Mouse (Mus musculus): ENCODE data around the gene Stim2.

The Stim2 gene

DNA sequence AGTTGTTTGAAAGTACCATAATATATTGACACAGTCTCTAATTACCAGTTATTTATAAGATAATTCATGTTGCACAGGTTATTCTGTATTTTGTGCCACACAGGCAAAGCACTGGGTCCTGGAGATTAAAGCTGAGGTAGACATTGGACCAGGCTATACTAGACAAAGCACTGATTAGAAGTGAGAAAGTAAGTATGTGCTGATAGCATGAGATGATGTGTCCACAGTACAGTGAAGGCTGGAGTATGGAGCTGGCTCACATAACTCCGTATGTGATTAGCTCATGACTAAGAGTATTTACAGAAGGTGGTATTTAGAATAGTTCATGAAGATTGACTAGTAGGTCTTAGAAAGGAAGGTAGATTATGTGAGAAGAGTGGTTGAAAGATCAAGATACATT is 81.7 kb downstream of the Stim2 start:
- H3K27me3 ChIP-seq (ENCODE audit: control insufficient read depth, insufficient read depth, low read length, poor library complexity, severe bottlenecking): no peaks in the 10 kb centered on the region
- H3K36me3 ChIP-seq (ENCODE audit: control insufficient read depth, insufficient read depth, low read length, poor library complexity, severe bottlenecking): no peaks in the 10 kb centered on the region; the same call in 1 of the 2 replicates
- DNase-seq (ENCODE audit: low read depth, low spot score): no peak

DNA sequence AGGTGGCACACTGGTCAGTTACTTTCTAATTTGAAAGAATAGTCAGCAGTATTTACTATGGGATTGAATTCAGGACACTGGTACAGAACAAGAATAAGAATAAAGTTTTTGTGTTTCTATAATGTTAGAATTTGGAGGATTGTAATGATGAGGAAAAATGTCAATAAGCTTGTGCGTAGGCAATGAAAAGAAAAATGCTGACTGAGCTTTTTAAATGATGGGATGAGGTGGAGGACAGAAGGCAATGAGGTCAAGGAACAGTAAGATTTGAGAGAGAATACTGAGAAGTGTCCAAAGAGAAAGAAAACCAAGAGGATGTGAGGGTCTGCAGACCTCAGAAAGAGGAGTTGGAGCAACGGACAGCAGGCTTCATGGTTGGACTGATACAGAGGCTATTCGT is 89.6 kb downstream of the Stim2 start:
- no peak for DNase-seq (ENCODE audit: low read depth, low spot score)
- Histone ChIP-seq H3K36me3 (ENCODE audit: control insufficient read depth, insufficient read depth, low read length, poor library complexity, severe bottlenecking) (no peaks in the 10 kb centered on the region), H3K27me3 (ENCODE audit: control insufficient read depth, insufficient read depth, low read length, poor library complexity, severe bottlenecking) (no peaks in the 10 kb centered on the region)

DNA sequence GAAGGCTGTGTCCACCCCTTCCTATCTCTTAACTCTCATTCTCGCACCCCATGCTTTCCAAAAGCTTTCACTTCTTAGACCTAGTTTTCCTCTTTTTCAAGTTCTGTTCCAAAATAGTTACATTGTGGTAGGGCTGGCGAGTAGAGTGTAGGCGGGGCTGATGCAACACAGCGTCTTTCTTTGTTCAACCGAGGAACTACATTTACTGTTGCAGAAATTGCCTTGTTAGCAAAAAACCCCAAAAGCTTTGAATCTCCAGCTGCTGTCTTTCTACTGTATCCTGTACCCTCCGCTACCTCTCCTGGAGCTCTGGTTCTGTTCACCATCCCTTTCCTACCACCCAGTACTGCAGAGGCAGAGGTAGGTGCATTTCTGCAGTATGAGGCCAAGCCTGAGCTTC is 99.9 kb downstream of the Stim2 start:
- 0 out of 2 replicates have a peak, but pooled peaks cover 2% of the 10 kb centered on the region for H3K36me3 ChIP-seq (ENCODE audit: control insufficient read depth, insufficient read depth, low read length, poor library complexity, severe bottlenecking)
- no peaks in the 10 kb centered on the region for H3K27me3 ChIP-seq (ENCODE audit: control insufficient read depth, insufficient read depth, low read length, poor library complexity, severe bottlenecking)
- no peak for DNase-seq (ENCODE audit: low read depth, low spot score)

DNA sequence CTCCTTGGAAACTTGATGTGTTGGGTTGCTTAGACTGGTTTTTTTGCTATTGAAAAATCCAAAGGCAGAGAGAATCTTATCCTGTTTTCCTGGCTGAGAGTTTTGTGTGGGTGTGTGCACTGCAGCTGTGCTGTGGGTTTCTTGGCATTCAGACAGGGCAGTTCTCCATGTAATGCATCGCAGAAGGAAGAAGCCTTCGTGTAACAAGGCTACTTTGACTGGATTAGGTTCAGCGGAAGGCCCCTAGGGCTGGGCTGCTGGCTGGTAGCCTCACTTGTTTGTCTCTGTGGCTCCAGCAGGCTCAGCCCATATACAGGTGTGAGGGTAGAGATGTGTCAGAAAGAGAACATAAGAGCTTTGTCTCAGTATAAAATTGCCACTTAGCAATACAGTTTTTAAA is 102.6 kb downstream of the Stim2 start:
- Histone ChIP-seq H3K27me3 (ENCODE audit: control insufficient read depth, insufficient read depth, low read length, poor library complexity, severe bottlenecking) (no peaks in the 10 kb centered on the region), H3K36me3 (ENCODE audit: control insufficient read depth, insufficient read depth, low read length, poor library complexity, severe bottlenecking) (0 out of 2 replicates have a peak, but pooled peaks cover 3% of the 10 kb centered on the region)
- DNase-seq (ENCODE audit: low read depth, low spot score): no peak

DNA sequence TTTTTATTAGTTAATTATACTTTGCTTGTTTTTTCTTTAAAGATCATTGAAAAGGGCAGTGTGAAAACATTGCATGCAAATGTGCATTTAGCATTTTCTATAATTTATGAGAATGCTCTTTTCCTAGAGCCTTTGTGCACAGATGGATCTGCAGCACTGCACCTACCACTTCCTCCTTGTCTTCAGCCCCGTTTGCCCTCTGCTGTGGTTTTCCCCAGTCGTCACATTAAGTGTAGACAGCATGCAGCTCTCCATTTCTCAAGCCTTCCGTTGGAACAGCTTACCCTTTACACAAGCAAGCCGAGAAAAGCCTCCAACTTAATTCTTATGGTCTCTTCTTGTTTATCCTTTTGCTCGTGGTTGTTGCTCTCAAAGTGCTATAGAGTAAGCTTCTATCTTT is 103.0 kb downstream of the Stim2 start:
- peak; percentile 53 for DNase-seq (ENCODE audit: low read depth, low spot score)
- H3K36me3 ChIP-seq (ENCODE audit: control insufficient read depth, insufficient read depth, low read length, poor library complexity, severe bottlenecking): 0 out of 2 replicates have a peak, but pooled peaks cover 3% of the 10 kb centered on the region
- H3K27me3 ChIP-seq (ENCODE audit: control insufficient read depth, insufficient read depth, low read length, poor library complexity, severe bottlenecking): no peaks in the 10 kb centered on the region

DNA sequence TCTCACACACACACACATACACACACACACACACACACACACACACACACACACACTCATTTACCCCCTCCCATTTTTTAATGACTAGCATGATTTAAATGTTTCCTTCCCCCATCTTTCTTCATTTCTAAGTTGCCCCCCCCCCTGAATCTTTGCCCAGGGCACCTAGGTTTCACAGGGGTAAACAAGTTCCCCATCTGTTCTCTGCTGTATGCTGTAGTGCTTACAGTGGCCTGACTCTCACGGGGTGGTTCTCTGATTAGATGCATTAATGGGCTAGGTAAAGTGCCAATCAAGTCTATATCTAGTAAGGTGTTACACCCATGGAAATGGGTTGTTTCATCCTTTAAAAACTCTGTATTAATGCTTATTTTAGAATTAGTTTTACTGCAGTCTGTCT is 103.7 kb downstream of the Stim2 start:
- DNase-seq (ENCODE audit: low read depth, low spot score): peak; percentile 43
- 0 out of 2 replicates have a peak, but pooled peaks cover 3% of the 10 kb centered on the region for H3K36me3 ChIP-seq (ENCODE audit: control insufficient read depth, insufficient read depth, low read length, poor library complexity, severe bottlenecking)
- no peaks in the 10 kb centered on the region for H3K27me3 ChIP-seq (ENCODE audit: control insufficient read depth, insufficient read depth, low read length, poor library complexity, severe bottlenecking)

DNA sequence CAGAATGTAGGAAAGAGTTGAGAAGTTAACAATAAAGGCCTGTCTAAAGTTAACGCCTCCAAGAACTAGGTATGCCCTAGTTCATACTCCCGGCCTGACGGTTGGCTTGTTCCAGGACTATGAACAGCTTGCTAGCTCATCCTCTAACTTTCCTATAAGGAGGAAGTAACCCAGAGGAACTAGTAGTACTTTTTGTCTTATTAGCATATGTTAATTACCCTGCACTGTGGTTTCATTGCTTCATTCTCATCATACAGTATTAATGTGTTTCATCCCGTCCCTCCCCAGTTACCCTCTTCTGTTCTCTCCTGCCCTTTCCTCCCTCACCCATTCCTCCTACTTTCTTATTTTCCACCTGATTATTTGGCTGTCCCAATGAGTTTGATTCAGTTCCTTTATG is 108.4 kb downstream of the Stim2 start:
- DNase-seq (ENCODE audit: low read depth, low spot score): no peak
- Histone ChIP-seq H3K36me3 (ENCODE audit: control insufficient read depth, insufficient read depth, low read length, poor library complexity, severe bottlenecking) (peaks cover 8% of the 10 kb centered on the region), H3K27me3 (ENCODE audit: control insufficient read depth, insufficient read depth, low read length, poor library complexity, severe bottlenecking) (no peaks in the 10 kb centered on the region)

DNA sequence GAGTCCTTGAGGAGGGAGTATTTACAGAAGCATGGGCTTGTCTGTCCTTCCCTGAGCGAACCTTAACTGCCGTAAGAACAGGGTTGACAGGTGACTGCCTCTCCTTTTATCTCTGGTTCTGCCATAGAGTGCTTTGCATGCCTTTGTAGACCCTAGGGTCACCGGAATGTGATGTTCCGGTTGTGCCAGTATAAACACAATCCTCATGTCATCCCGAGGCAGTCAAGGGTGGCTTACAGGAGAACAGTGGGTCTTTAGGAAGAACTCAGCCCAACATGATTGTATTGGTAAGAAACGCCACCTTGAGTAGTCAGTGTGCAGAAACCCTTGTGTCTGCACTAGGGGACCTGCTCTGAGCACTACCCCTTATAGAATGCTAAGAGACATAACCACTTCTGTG is 108.8 kb downstream of the Stim2 start:
- no peak for DNase-seq (ENCODE audit: low read depth, low spot score)
- H3K27me3 ChIP-seq (ENCODE audit: control insufficient read depth, insufficient read depth, low read length, poor library complexity, severe bottlenecking): no peaks in the 10 kb centered on the region

DNA sequence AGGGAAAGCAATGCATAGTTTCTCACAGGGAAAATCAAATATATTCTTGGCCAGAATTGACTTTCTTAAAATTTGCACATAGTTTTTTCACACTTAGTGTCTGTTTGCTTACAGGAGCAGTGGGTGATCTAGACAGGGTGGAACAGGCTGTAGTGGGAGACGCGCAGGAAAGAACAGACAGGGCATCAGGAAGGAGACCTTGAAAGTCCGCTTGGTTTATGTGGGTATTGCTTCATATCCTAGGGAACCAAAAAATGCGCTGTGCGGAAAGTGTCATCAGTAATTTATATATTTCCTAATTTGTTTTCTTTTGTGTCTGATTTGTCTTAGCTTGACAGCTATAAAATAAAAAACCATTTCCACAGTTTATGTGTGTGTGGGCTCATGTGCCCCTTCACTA is 110.8 kb downstream of the Stim2 start:
- Histone ChIP-seq H3K27me3 (ENCODE audit: control insufficient read depth, insufficient read depth, low read length, poor library complexity, severe bottlenecking) (no peaks in the 10 kb centered on the region), H3K36me3 (ENCODE audit: control insufficient read depth, insufficient read depth, low read length, poor library complexity, severe bottlenecking) (peaks cover 8% of the 10 kb centered on the region)
- DNase-seq (ENCODE audit: low read depth, low spot score): no peak

More for the DNA sequence above, 108.8 kb downstream of the Stim2 start:
- peaks cover 8% of the 10 kb centered on the region for H3K36me3 ChIP-seq (ENCODE audit: control insufficient read depth, insufficient read depth, low read length, poor library complexity, severe bottlenecking)

DNA sequence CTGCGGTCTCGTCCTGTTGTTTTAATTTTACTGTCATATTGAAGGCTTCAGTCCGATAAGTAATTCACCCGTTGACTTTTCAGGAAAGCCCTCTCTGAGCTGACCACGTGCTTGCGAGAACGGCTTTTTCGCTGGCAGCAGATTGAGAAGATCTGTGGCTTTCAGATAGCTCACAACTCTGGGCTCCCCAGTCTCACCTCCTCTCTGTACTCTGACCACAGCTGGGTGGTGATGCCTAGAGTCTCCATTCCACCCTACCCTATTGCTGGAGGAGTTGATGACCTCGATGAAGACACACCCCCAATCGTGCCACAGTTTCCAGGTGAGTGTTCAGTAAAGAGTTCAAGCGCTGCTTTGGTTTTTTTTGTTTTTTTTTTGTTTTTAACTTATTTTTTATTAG is 112.5 kb downstream of the Stim2 start:
- H3K36me3 ChIP-seq (ENCODE audit: control insufficient read depth, insufficient read depth, low read length, poor library complexity, severe bottlenecking): peaks cover 5% of the 10 kb centered on the region
- no peak for DNase-seq (ENCODE audit: low read depth, low spot score)
- H3K27me3 ChIP-seq (ENCODE audit: control insufficient read depth, insufficient read depth, low read length, poor library complexity, severe bottlenecking): no peaks in the 10 kb centered on the region

DNA sequence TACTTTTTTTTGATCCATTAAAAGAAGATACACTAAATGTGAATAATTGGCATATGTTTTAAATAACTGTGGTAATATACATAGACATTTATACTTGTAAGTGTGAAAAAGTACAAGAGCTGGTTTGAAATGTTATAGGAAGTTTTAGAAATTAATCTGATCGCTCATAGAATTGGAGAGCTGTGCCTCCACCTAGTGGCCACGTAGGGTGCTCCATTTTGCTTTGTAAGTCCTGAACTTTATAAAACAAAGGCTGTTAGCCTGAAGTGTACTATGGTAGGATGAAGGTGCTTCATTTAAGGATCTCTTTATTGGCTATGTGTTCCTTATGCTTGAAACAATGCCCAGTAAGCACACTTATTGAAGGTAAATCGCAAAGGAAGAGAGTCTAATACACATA is 115.0 kb downstream of the Stim2 start:
- peak; percentile 78 for DNase-seq (ENCODE audit: low read depth, low spot score)
- Histone ChIP-seq H3K36me3 (ENCODE audit: control insufficient read depth, insufficient read depth, low read length, poor library complexity, severe bottlenecking) (peaks cover 6% of the 10 kb centered on the region), H3K27me3 (ENCODE audit: control insufficient read depth, insufficient read depth, low read length, poor library complexity, severe bottlenecking) (no peaks in the 10 kb centered on the region)

DNA sequence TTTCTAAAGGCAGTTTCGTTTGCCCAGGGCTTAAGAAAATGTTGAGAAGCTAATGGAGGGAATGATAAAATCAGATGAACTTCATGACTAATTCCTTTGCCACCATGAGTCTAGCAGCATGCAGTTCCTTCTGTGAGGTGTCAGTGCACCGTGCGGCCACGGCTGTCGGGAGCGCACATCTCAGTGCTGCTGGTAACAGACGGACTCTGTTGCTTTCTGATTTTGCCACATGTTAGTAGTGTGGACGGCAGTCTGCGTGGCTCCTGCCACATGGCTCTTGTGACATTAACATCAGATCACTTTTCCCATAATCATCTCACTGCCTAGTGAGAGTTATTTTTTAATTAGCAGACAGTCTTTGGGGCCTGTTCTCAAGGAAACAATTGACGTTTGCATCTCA is 118.2 kb downstream of the Stim2 start:
- Histone ChIP-seq H3K36me3 (ENCODE audit: control insufficient read depth, insufficient read depth, low read length, poor library complexity, severe bottlenecking) (peaks cover 7% of the 10 kb centered on the region), H3K27me3 (ENCODE audit: control insufficient read depth, insufficient read depth, low read length, poor library complexity, severe bottlenecking) (no peaks in the 10 kb centered on the region)
- no peak for DNase-seq (ENCODE audit: low read depth, low spot score)

DNA sequence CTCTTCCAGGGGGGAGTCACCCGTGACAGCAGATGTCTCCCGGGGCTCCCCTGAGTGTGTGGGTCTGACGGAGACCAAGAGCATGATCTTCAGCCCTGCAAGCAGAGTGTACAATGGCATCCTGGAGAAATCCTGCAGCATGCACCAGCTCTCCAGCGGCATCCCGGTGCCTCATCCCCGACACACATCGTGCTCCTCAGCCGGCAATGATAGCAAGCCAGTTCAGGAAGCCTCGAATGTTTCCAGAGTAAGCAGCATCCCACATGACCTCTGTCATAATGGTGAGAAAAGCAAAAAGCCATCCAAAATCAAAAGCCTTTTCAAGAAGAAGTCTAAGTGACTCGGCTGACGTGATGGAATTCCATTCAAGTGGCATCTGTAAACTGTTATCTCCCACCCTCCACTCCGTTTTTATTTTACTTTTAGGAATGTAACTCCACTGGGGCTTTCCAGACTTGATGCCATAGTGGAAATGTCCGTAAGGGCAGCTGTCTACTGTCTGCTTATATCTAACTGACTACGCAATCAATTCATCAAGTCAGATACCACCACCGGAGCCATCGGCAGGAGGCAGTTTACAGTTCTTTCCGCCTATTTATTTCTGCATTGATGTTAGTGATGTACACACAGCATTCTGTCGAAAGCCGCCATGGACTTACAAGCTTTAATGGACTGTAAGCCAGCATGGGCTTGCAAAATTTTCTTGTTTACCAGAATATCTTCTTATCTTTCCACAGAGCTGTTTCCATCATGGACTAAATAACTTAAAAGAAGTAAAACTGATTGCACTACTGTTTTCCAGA is 120.3 kb downstream of the Stim2 start:
- Histone ChIP-seq H3K27me3 (ENCODE audit: control insufficient read depth, insufficient read depth, low read length, poor library complexity, severe bottlenecking) (no peaks in the 10 kb centered on the region), H3K36me3 (ENCODE audit: control insufficient read depth, insufficient read depth, low read length, poor library complexity, severe bottlenecking) (peaks cover 7% of the 10 kb centered on the region)
- no peak for DNase-seq (ENCODE audit: low read depth, low spot score)

DNA sequence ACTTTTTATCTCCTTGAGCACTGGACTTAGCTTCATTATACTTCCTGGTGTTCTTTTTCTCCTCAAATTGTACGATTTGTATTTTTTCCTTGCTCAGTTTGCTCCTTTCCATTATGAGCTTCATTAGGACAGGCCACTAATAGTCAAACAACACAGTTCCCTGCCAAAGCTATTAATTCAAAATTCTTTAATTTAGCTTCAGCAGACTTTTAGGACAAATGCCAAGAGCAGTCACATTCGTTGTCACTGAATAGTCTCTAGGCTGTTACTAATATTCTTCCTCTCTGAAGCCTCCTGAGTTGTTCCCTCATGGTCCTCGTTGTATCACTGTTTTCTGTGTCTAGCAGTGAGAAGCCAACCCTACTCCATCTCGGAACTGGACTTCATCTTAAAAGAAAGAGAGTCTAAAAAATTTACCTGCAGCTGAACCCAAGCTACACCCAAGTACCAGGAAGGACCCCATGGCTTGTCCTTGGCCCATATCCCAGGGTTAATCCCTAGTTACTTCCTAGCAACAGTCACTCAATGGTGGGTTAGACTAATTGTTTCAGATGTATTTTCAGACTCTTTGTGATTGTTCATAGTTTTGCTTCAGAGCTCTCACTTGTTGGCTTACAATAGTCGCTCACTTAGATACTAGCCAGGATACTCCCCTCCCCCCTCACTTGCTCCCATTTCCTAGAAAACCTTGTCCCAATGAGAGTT is 149.9 kb downstream of the Stim2 start:
- no peaks in the 10 kb centered on the region for H3K27me3 ChIP-seq (ENCODE audit: control insufficient read depth, insufficient read depth, low read length, poor library complexity, severe bottlenecking)
- DNase-seq (ENCODE audit: low read depth, low spot score): no peak
- H3K36me3 ChIP-seq (ENCODE audit: control insufficient read depth, insufficient read depth, low read length, poor library complexity, severe bottlenecking): no peaks in the 10 kb centered on the region

DNA sequence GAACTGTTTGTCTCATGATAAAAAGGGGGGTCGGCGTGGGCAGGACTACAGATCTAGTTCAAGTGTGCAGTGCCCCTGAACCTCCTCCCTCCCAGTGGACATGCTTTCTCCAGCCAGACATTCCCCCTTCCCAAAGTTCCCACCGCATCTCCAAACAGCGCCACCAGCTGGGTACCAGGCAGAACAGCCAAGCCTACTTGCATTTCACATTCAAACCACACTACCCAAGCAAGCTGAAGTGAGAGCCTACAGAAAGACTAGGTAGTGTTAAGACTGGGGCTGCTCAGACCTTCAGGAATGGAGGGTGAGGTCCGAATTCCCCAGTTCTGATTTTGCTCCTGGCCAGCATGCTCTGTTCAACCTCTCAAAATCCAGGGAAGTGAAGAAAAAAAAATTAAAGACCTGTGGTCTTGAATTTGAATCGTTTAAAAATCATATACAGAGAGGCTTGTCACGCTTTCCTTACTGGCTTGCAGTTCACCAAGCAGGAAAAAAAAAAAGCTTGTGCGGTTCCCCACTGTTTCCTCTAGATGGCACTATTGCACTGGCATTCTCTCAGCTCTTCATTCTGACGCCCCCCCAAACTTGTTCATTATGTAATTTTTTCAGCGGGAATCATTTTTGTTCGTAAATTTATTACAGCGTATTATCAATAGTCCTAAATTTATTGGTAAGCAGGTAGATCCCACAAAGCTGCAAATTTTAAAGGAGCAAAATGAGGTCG is 156.4 kb downstream of the Stim2 start:
- H3K36me3 ChIP-seq (ENCODE audit: control insufficient read depth, insufficient read depth, low read length, poor library complexity, severe bottlenecking): no peaks in the 10 kb centered on the region
- peak; percentile 37 for DNase-seq (ENCODE audit: low read depth, low spot score)
- H3K27me3 ChIP-seq (ENCODE audit: control insufficient read depth, insufficient read depth, low read length, poor library complexity, severe bottlenecking): no peaks in the 10 kb centered on the region

Measured in splenic B cell, adult 2 months (primary cell).